Mouse (Mus musculus) cortical plate, adult 2 months (tissue): ENCODE measurements around the gene 4931422A03Rik.

Experiments used
- CTCF ChIP-seq: fragments of 200-500 bp; IDR thresholded peaks from 2 replicates; pipeline ENCODE4 v1.5.1; 2011; ENCODE audit warnings: mild to moderate bottlenecking, control low read depth, low read length; ENCODE audit not compliant: insufficient read depth; ENCODE audit errors: extremely low read depth
- POLR2A ChIP-seq: fragments of 200-500 bp; IDR thresholded peaks from 2 replicates; pipeline ENCODE4 v1.6.1; 2011; ENCODE audit warnings: mild to moderate bottlenecking, low read length, control low read depth; ENCODE audit not compliant: insufficient read depth; ENCODE audit errors: extremely low read depth

GRCm38 (mm10) chr2:103955714-103956113 is 72.4 kb downstream of the 4931422A03Rik start:
- TF ChIP-seq POLR2A (no peak), CTCF (no peak)
